Mouse (Mus musculus) cerebellum, adult 9-11 months (tissue): Measurements from ENCODE around the gene Ttc7b.

ENCODE experiments used
- DNase-seq: peaks from one replicate; pipeline ENCODE4 v3.0.0; 2022

Ttc7b gene

GRCm38 (mm10) chr12:100445271-100445670, 75.4 kb downstream of the Ttc7b start:
- no peak for DNase-seq

GRCm38 (mm10) chr12:100444671-100445165, 75.9 kb downstream of the Ttc7b start:
- no peak for DNase-seq

DNA sequence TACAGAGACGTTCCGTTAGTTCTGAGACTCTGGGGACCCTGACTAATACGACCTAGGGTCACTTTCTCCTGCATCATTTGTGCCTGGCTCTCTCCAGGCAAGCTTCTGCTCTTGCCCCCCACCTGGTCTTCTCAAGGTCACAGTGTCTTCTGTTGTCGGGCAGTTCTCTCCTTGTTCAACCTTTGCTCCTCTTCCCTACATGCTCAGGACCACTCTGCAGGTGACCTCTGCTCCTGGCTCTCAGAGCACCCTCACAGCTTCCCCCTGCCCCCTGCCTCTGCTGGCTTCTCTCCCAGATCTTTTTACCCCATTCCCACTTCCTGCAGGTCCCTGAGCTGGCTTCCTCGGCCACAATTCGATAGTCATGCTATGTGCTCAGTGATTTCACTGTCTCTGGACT, 77.2 kb downstream of the Ttc7b start:
- DNase-seq: no peak

DNA sequence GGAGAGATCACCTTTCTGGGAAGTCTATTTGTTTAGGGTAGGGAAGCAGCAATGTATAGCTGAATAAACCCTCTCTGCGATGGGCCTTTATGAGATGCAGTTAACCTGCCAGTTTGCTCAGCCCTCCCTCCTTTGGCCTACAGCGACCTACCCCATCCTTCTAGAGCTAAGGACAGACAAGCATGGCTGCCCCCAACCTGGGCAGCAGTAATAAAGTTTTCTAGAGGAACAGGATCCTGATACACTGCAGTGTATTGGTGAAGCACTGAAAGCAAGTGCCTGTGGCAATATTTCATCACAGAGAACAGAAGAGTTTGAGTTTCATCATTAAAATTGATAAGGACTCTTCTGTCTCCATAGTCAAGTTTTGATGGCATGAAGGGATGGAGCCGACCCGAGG, 79.0 kb downstream of the Ttc7b start:
- no peak for DNase-seq

- no peak for DNase-seq
These were observed 80.7 kb downstream of the Ttc7b start for GRCm38 (mm10) chr12:100439883-100440282.

DNA sequence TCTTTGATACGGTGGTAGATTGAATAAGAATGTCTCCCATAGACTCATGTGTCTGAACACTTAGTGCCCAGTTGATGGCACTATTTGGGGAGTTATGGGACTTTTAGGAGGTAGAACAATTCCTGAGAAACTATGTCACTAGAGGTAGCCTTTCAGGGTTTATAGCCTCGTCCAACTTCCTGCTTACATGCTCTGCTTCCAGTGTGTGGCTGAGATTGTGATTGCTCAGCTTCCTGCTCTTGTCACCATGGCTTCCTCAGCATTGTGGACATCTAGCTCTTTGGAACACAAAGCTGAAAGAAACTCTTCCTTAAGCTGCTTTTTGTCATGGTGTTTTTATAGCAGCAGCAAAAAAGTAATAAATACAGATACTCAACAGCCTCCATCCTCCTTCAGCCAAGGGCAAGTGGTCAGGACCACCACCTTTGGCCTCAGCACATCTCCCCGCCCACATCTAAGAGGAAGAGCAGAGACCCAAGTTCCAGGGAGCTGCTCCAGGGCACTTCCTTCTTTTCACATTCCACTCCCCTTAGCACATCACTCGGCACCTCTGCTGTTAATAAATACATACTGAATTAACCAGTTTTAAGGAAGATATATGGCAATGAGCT, 81.4 kb downstream of the Ttc7b start:
- DNase-seq: no peak

- no peak for DNase-seq
These were observed 82.1 kb downstream of the Ttc7b start for GRCm38 (mm10) chr12:100438509-100438908.

DNA sequence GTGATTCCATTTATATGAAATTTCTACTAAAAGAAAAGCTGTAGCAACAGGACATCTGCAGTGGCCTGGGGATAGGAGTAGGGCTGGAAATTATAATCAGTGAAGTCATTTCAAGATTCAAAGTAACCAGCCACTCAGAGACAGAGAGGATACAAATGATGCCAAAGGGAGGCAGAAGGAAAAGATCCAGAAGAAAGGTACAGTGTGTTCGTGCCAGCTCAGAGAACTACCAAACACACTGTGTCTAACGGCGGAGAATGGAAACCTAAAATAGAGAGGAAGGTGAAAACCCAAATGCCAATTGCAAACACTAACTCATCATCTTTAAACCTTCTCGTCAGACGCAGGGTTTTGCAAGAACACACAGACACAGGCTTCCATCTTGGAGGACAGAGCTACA, 82.8 kb downstream of the Ttc7b start:
- DNase-seq: no peak

- DNase-seq: no peak
These were observed 84.9 kb downstream of the Ttc7b start for GRCm38 (mm10) chr12:100435763-100436162.

DNA sequence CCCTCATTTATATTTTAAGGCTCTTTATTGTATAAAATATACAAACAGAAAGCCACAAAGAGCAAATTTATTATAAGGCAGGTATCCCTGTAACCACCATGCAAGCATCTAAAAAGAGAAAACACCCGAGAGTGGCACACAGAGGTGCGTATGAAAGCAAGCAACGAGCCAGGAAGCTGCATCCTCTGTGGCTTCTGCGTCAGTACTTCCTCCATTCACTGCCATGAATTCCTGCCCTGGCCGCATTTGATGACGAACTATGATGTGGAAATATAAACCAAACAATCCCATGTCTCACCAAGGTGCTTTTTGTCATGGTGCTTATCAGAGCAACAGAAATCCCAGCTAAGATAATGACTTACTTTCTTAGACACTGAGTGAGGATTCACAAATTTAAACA, 88.8 kb downstream of the Ttc7b start:
- DNase-seq: no peak

DNA sequence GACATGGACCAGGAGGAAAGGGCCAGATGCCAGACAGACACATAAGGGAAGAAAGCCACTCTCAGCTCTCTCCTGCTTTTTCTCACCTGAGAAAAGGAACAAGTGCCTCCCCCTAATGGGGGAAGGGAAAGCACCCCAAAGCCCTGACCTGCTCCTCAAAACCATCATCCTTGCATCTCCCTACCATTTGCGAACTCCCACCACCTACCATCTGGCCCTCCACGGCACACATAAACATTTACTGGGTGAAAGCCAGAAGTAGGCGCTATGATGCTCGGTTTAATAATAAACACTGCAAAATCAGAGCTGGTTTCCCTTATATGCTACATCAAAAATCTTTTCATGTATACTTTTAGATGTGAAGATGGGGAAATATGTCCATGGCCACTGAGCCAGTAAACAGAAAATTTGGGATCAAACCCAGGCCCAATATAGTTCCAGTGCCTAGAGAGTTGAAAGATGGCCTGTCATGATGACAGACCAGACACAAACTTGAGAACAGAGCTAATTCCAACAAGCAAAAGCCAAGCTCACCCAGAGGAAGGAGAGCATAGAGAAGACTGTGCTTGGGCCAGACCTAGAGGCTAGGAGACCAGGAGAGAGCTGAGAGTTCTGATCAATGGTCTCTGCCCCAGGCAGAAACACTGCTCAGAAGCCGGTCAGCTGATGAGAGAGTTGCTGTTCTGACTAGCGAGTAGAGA, 91.1 kb downstream of the Ttc7b start:
- peak; percentile 58 for DNase-seq

- no peak for DNase-seq
These were observed 92.4 kb downstream of the Ttc7b start for GRCm38 (mm10) chr12:100428183-100428582.

- no peak for DNase-seq
These were observed 94.4 kb downstream of the Ttc7b start for GRCm38 (mm10) chr12:100426212-100426611.

- no peak for DNase-seq
These were observed 95.6 kb downstream of the Ttc7b start for GRCm38 (mm10) chr12:100425028-100425427.

- DNase-seq: peak; percentile 54
These were observed 98.3 kb downstream of the Ttc7b start for GRCm38 (mm10) chr12:100422286-100422820.

GRCm38 (mm10) chr12:100421538-100421937, 99.1 kb downstream of the Ttc7b start:
- DNase-seq: peak; percentile 81

- DNase-seq: no peak
These were observed 99.7 kb downstream of the Ttc7b start for GRCm38 (mm10) chr12:100420903-100421302.

- DNase-seq: peak; percentile 58
These were observed 100.4 kb downstream of the Ttc7b start for GRCm38 (mm10) chr12:100419946-100420874.

- DNase-seq: no peak
These were observed 104.8 kb downstream of the Ttc7b start for GRCm38 (mm10) chr12:100415802-100416201.

GRCm38 (mm10) chr12:100414717-100415398, 105.8 kb downstream of the Ttc7b start:
- no peak for DNase-seq

- no peak for DNase-seq
These were observed 111.9 kb downstream of the Ttc7b start for GRCm38 (mm10) chr12:100408714-100409113.

- peak; percentile 7 for DNase-seq
These were observed 112.5 kb downstream of the Ttc7b start for GRCm38 (mm10) chr12:100408143-100408542.

GRCm38 (mm10) chr12:100407371-100407770, 113.3 kb downstream of the Ttc7b start:
- no peak for DNase-seq
